Mouse (Mus musculus) hindbrain, embryonic 16.5 days (tissue): ENCODE results near the gene Hipk2. TPM values are rescaled to one million over a fixed set of nuclear protein-coding genes. Genes with fewer than 3 reads are reported as not detected.

Experiments
- ATAC-seq: fragments of 200-750 bp; cut with Nextera tagmentation; 2 replicates; pipeline ENCODE4 v1.8.0; 2017; ENCODE audit warnings: moderate TSS enrichment, moderate library complexity
- H3K27ac ChIP-seq: fragments of 300-500 bp; sonication (generic); 2 replicates; pipeline ENCODE4 v1.5.1; 2014; ENCODE audit warnings: low read depth, mild to moderate bottlenecking, control low read depth, low read length, moderate library complexity
- H3K27me3 ChIP-seq: fragments of 300-500 bp; sonication (generic); replicated peaks from 2 replicates; pipeline ENCODE4 v1.6.1; 2014; ENCODE audit warnings: low read length; ENCODE audit not compliant: control insufficient read depth, insufficient read depth
- H3K36me3 ChIP-seq: fragments of 300-500 bp; sonication (generic); 2 replicates; pipeline ENCODE4 v1.6.1; 2014; ENCODE audit warnings: mild to moderate bottlenecking, low read length, moderate library complexity, mixed read lengths; ENCODE audit not compliant: control insufficient read depth, insufficient read depth
- H3K4me1 ChIP-seq: fragments of 300-500 bp; sonication (generic); 2 replicates; pipeline ENCODE4 v1.6.1; 2014; ENCODE audit warnings: low read depth, low read length; ENCODE audit not compliant: control insufficient read depth, insufficient read depth
- H3K4me2 ChIP-seq: fragments of 300-500 bp; sonication (generic); 2 replicates; pipeline ENCODE4 v1.6.1; 2014; ENCODE audit warnings: mild to moderate bottlenecking, low read length, control low read depth, moderate library complexity
- H3K4me3 ChIP-seq: fragments of 300-500 bp; sonication (generic); 2 replicates; pipeline ENCODE4 v1.5.1; 2014; ENCODE audit warnings: mild to moderate bottlenecking, low read length, control low read depth, moderate library complexity
- H3K9ac ChIP-seq: fragments of 300-500 bp; sonication (generic); 2 replicates; pipeline ENCODE4 v1.6.1; 2014; ENCODE audit warnings: low read depth, mild to moderate bottlenecking, control low read depth, low read length, moderate library complexity
- H3K9me3 ChIP-seq: fragments of 300-500 bp; sonication (generic); 2 replicates; pipeline ENCODE4 v1.6.1; 2014; ENCODE audit warnings: mild to moderate bottlenecking, low read length, moderate library complexity; ENCODE audit not compliant: control insufficient read depth
- WGBS: fragments of 180-500 bp; shearing (Covaris S2); extraction: QIAGEN DNeasy Blood & Tissue Kit; methylation state at CpG from one replicate; pipeline ENCODE4 v1.1.7; 2014; 5-methylcytosine and 5-hydroxymethylcytosine counted together
- polyA plus RNA-seq: library from polyadenylated mRNA; unstranded; fragments of >200 nt; fragmentation: Nextera tagmentation; extraction: Ambion mirVana; gene quantifications from 2 replicates; pipeline ENCODE4 v1.2.1, GENCODE M21; 2015

The Hipk2 gene
- polyA plus RNA-seq, 1 experiment from 2014 or later = 30.3 TPM

- no peaks in the 10 kb centered on the region for H3K36me3 ChIP-seq
- no peak overlapping the region for H3K9ac ChIP-seq
- no peak for ATAC-seq
- no peak overlapping the region for H3K4me3 ChIP-seq
- H3K27me3 ChIP-seq = no peaks in the 10 kb centered on the region
- 86% methylated on average over 1 of the region's 1 CpGs for WGBS
- no peak overlapping the region for H3K27ac ChIP-seq
- H3K9me3 ChIP-seq = no peaks in the 10 kb centered on the region
- peaks cover 3% of the 10 kb centered on the region for H3K4me1 ChIP-seq
- no peak overlapping the region for H3K4me2 ChIP-seq
Measured at GRCm38 (mm10) chr6:38866357-38866756, 9.6 kb downstream of the Hipk2 start.

GRCm38 (mm10) chr6:38865805-38866204 is 10.2 kb downstream of the Hipk2 start:
- no peaks in the 10 kb centered on the region for H3K36me3 ChIP-seq
- no peak overlapping the region for H3K27ac ChIP-seq
- no peak overlapping the region for H3K9ac ChIP-seq
- H3K9me3 ChIP-seq = no peaks in the 10 kb centered on the region
- H3K4me3 ChIP-seq = no peak overlapping the region
- H3K4me1 ChIP-seq = peaks cover 3% of the 10 kb centered on the region
- no peak for ATAC-seq
- no peak overlapping the region for H3K4me2 ChIP-seq
- H3K27me3 ChIP-seq = no peaks in the 10 kb centered on the region

GRCm38 (mm10) chr6:38863595-38863994 is 12.4 kb downstream of the Hipk2 start:
- peaks cover 3% of the 10 kb centered on the region for H3K4me1 ChIP-seq
- WGBS = 51% methylated on average over 3 of the region's 3 CpGs
- no peaks in the 10 kb centered on the region for H3K27me3 ChIP-seq
- no peak for ATAC-seq
- no peaks in the 10 kb centered on the region for H3K9me3 ChIP-seq
- no peak overlapping the region for H3K4me3 ChIP-seq
- H3K4me2 ChIP-seq = no peak overlapping the region
- no peak overlapping the region for H3K27ac ChIP-seq
- H3K36me3 ChIP-seq = no peaks in the 10 kb centered on the region
- H3K9ac ChIP-seq = no peak overlapping the region

- no peak overlapping the region for H3K27ac ChIP-seq
- no peaks in the 10 kb centered on the region for H3K27me3 ChIP-seq
- no peak overlapping the region for H3K4me3 ChIP-seq
- H3K4me2 ChIP-seq = no peak overlapping the region
- no peak for ATAC-seq
- 94% methylated on average over 2 of the region's 2 CpGs for WGBS
- H3K9me3 ChIP-seq = no peaks in the 10 kb centered on the region
- no peaks in the 10 kb centered on the region for H3K36me3 ChIP-seq
- no peak overlapping the region for H3K9ac ChIP-seq
- H3K4me1 ChIP-seq = peaks cover 2% of the 10 kb centered on the region; the same call in 1 of the 2 replicates
Measured at GRCm38 (mm10) chr6:38860301-38860700, 15.7 kb downstream of the Hipk2 start.

- no peak for ATAC-seq
- Histone ChIP-seq H3K4me3 (no peak overlapping the region), H3K36me3 (no peaks in the 10 kb centered on the region), H3K4me1 (peaks cover 2% of the 10 kb centered on the region; the same call in 1 of the 2 replicates), H3K27me3 (no peaks in the 10 kb centered on the region), H3K9ac (no peak overlapping the region), H3K9me3 (no peaks in the 10 kb centered on the region), H3K27ac (no peak overlapping the region), H3K4me2 (no peak overlapping the region)
- 100% methylated on average over 1 of the region's 1 CpGs for WGBS
Measured at GRCm38 (mm10) chr6:38859819-38860218, 16.1 kb downstream of the Hipk2 start.

GRCm38 (mm10) chr6:38853561-38853992 is 22.4 kb downstream of the Hipk2 start:
- Histone ChIP-seq H3K4me1 (peaks cover 16% of the 10 kb centered on the region), H3K9me3 (no peaks in the 10 kb centered on the region), H3K4me2 (no peak overlapping the region), H3K27me3 (no peaks in the 10 kb centered on the region), H3K27ac (no peak overlapping the region), H3K4me3 (no peak overlapping the region), H3K36me3 (no peaks in the 10 kb centered on the region), H3K9ac (no peak overlapping the region; the same call in 1 of the 2 replicates)
- no peak for ATAC-seq
- 72% methylated on average over 5 of the region's 5 CpGs for whole genome bisulfite sequencing

- WGBS = 81% methylated on average over 2 of the region's 2 CpGs
- Histone ChIP-seq H3K9ac (no peak overlapping the region), H3K9me3 (no peaks in the 10 kb centered on the region), H3K27ac (no peak overlapping the region), H3K27me3 (no peaks in the 10 kb centered on the region), H3K4me2 (no peak overlapping the region), H3K36me3 (no peaks in the 10 kb centered on the region), H3K4me1 (peaks cover 29% of the 10 kb centered on the region), H3K4me3 (no peak overlapping the region)
- ATAC-seq = no peak
Measured at GRCm38 (mm10) chr6:38851740-38852139, 24.2 kb downstream of the Hipk2 start.

- H3K9ac ChIP-seq = no peak overlapping the region
- 94% methylated on average over 6 of the region's 6 CpGs for WGBS
- H3K9me3 ChIP-seq = no peaks in the 10 kb centered on the region
- no peak overlapping the region for H3K4me2 ChIP-seq
- no peaks in the 10 kb centered on the region for H3K36me3 ChIP-seq
- no peak overlapping the region for H3K4me3 ChIP-seq
- no peaks in the 10 kb centered on the region for H3K27me3 ChIP-seq
- no peak overlapping the region for H3K27ac ChIP-seq
- no peak for ATAC-seq
- H3K4me1 ChIP-seq = peaks cover 37% of the 10 kb centered on the region
Measured at GRCm38 (mm10) chr6:38850715-38851259, 25.2 kb downstream of the Hipk2 start.

GRCm38 (mm10) chr6:38847958-38848910 is 27.7 kb downstream of the Hipk2 start:
- Histone ChIP-seq H3K4me2 (no peak overlapping the region), H3K36me3 (no peaks in the 10 kb centered on the region), H3K27ac (no peak overlapping the region), H3K9ac (no peak overlapping the region), H3K9me3 (no peaks in the 10 kb centered on the region), H3K4me3 (no peak overlapping the region), H3K27me3 (no peaks in the 10 kb centered on the region), H3K4me1 (peaks cover 27% of the 10 kb centered on the region)
- WGBS = 42% methylated on average over 3 of the region's 3 CpGs
- ATAC-seq = no peak
